Mouse (Mus musculus): ENCODE results near the gene Rusc2.

DNA sequence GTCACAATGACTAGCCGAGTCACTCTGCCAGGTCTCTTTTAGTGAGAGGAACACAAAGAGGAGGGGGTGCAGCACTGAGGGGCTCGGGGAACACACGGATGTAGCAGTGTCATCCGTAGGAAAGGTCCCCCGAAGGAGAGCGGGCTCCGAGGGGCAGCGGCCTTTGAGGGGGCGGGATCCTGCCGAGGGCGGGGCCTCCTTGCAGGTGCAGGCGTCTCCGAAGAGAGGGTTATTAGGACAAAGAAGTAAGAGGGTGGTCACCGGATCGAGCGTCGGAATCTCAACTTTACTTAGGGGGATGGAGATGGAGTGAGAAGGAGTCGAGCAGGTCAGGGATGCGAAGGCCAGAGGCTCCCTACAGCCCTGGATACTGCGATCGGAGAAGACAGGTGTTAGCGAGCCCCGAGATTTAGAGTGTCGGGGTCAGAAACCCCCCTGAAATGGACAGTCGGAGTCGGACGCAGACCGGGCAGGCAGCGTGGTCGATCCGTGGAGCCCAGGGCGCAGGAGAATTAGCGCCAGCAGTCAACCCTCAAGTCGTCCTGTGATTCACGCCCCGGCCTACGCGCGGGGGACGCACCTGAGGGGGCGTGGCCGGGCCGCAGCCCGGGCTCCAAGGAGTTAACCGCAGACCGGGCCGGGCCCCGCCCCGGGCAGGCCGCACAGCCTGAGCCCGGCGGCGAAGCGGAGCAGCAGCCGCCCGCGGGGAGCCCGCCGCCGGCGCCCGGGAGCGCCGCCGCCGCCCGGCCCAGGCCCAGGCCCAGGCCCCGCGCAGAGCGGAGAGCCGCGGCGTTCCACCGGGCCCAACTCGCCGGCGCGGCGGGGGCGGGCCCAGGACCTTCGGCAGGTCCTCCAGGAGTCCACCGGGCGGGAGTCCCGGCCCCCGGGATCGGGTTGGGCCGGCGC is 60.9 kb downstream of the Rusc2 start:
- TF ChIP-seq CTCF (IDR thresholded peaks at IDR 0.05; ENCODE audit: low read depth), result no peak
- TF ChIP-seq EP300 (optimal IDR thresholded peaks at IDR 0.05), result no peak

Data from stomach, postnatal 0 days (tissue).